Mouse (Mus musculus) embryonic fibroblast, embryonic 13.5 days (primary cell): Measurements from ENCODE around the gene a. TPM values are rescaled to one million over a fixed set of nuclear protein-coding genes. Genes with fewer than 3 reads are reported as not detected.

Source experiments
- H3K27ac ChIP-seq: 2 replicates; pipeline ENCODE4 v1.5.1; 2012; ENCODE audit warnings: low read length, control low read depth, inconsistent platforms; ENCODE audit not compliant: insufficient read depth
- H3K4me1 ChIP-seq: 2 replicates; pipeline ENCODE4 v1.6.1; 2011; ENCODE audit warnings: low read length; ENCODE audit not compliant: control insufficient read depth, insufficient read depth
- H3K4me3 ChIP-seq: 2 replicates; pipeline ENCODE4 v1.5.1; 2011; ENCODE audit warnings: mild to moderate bottlenecking, control low read depth, low read length; ENCODE audit not compliant: insufficient read depth
- CTCF ChIP-seq: IDR thresholded peaks from 2 replicates; pipeline ENCODE4 v1.5.1; 2011; ENCODE audit warnings: mild to moderate bottlenecking, control low read depth, low read length, moderate library complexity, borderline replicate concordance; ENCODE audit not compliant: insufficient read depth
- POLR2A ChIP-seq: IDR thresholded peaks from 2 replicates; pipeline ENCODE4 v1.6.1; 2011; ENCODE audit warnings: low read depth, mild to moderate bottlenecking, control low read depth, low read length, moderate library complexity
- polyA plus RNA-seq: library from polyadenylated mRNA; stranded (reverse); fragments of >200 nt; gene quantifications from 2 replicates; pipeline ENCODE4 v1.2.4, GENCODE M21; 2011; ENCODE audit warnings: low read depth; ENCODE audit not compliant: missing spikeins, insufficient read length

Gene a
- polyA plus RNA-seq, 1 experiment: not detected

DNA sequence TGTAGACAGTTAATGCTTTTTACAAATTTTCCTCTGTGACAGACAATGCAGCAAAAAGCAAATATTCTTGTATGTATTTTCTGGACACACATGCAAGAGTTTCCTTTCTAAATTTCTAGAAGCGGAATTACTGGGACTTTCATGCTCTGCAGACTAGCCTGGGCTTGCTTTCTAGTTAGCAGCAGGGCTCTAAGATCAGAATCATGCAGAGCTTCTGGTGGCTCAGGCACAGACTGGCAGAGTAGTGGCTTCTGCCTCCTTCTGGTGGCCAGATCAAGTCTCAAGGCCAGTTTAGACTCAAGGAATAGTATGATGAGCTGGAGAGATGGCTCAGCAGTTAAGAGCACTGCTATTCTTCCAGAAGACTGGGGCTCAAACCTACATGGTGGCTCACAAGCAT, 32.7 kb upstream of the a start:
- Histone ChIP-seq H3K4me1 (no peaks in the 10 kb centered on the region), H3K4me3 (no peak overlapping the region), H3K27ac (no peak overlapping the region)
- TF ChIP-seq POLR2A: no peak
- no peak for TF ChIP-seq CTCF

DNA sequence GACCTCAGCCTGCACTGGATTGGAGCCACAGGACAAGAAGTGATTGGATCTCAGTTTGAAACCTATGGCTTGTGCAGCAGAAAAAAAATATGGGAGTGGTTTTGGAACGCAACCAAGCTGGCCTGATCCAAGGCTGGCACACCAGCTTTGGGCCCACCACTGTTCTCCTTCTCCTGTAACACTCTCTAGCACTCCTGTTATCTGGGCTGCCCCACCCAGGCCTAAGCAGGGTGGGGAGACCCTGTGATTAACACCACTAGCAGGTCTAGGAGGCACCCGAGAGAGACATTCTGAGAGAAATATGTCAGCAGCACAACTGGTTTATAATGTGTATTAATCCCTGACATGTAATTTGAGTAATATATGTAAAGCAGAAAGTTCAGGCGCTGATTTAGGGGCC, 28.0 kb upstream of the a start:
- Histone ChIP-seq H3K4me1 (no peaks in the 10 kb centered on the region), H3K4me3 (no peak overlapping the region), H3K27ac (no peak overlapping the region)
- no peak for TF ChIP-seq CTCF
- TF ChIP-seq POLR2A: no peak

DNA sequence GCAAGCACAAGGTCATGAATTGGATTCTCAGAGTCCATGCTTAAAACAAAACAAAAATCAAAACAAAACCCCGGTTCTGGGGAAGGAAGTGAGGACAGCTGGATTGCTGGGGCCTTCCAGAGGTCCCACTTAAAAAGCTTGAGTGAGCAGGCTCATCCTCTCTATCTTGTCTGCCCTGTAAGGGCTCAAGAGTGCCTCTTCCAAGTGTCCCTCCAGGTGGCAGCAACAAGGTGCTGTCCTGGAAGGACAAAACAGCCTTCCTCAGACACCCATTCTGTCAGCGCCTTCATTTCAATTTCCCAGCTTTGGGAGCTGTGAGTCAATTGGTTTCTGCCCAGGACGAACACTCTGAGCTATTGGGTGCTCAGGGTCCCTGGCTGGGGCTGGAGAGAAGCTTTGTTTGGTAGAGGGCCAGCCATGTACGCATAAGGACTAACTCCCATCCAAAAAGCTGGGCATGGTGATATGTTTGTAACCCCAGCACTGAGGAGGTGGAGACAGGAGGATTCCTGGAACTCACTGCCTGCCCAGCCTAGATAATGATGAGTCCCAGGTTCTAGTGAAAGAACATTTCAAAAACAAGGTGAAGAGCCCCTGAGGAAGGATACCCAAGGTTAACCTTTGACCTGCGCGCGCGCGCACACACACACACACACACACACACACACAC, 26.2 kb upstream of the a start:
- no peak overlapping the region for H3K4me3 ChIP-seq
- no peak overlapping the region for H3K27ac ChIP-seq
- TF ChIP-seq POLR2A: no peak
- TF ChIP-seq CTCF: no peak
- no peaks in the 10 kb centered on the region for H3K4me1 ChIP-seq

DNA sequence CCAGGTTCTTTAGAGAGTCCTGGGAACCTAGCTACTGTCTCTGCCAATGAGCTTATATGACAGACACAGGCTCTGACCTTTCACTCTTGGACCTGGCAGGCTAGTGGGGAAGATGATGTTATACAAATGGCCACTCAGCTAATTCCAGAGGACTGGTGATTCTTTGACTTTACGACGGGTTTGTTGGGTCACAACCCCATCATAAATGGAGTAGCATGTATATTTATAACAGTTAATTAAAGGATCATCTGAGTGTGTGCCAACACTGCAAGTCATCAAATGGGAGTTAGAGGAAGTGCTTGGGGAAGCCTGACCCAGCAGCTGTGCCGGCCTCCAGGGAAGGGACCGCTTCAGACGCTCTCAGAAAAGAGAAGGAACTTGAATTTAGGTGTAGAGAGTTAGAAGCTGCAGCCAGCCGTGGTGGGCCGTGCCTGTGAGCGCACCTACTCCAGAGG, 25.6 kb upstream of the a start:
- H3K27ac ChIP-seq: no peak overlapping the region
- no peak overlapping the region for H3K4me3 ChIP-seq
- H3K4me1 ChIP-seq: no peaks in the 10 kb centered on the region
- TF ChIP-seq POLR2A (no peak), CTCF (no peak)

DNA sequence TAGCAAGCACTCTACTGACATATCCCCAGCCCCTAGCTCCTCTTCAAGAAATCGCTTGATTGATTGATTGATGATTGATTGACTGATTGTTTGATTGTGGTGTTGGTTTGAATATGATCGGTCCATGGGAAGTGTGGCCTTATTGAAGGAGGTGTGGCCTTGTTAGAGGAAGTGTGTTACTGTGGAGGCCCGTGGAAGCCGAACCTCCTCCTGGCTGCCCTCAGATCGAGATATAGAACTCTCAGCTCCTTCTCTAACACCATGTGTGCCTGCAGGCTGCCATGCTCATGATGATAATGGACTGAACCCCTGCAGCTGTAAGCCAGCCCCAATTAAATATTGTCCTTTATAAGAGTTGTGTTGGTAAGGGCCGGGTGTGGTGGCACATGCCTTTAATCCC, 24.2 kb upstream of the a start:
- Histone ChIP-seq H3K4me3 (no peak overlapping the region), H3K27ac (no peak overlapping the region), H3K4me1 (no peaks in the 10 kb centered on the region)
- no peak for TF ChIP-seq CTCF
- no peak for TF ChIP-seq POLR2A

DNA sequence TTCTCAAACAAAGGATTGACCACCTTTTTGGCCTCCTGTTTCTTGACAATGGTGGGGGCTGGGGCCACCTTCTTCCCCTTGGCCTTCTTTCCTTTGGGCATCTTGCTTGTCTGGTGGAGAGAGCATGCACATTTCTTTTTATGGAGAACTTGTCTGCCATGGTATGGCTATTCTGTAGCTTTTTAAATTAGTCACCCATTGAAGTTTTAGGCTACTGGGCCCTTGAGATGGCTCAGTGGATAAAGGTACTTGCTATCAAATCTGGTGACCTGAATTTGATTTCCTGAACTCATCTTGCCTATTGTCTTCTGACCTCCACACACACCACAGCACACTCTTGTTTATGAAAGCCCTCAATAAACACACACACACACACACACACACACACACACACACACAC, 21.3 kb upstream of the a start, which contains the start of gene Gm14214:
TSS of gene Gm14214 (minus strand) at position 101 of the 400 bp plus-strand sequence.
- TF ChIP-seq POLR2A (no peak), CTCF (no peak)
- no peaks in the 10 kb centered on the region for H3K4me1 ChIP-seq
- H3K4me3 ChIP-seq: no peak within 1 kb of the TSS
- no peak within 1 kb of the TSS for H3K27ac ChIP-seq

DNA sequence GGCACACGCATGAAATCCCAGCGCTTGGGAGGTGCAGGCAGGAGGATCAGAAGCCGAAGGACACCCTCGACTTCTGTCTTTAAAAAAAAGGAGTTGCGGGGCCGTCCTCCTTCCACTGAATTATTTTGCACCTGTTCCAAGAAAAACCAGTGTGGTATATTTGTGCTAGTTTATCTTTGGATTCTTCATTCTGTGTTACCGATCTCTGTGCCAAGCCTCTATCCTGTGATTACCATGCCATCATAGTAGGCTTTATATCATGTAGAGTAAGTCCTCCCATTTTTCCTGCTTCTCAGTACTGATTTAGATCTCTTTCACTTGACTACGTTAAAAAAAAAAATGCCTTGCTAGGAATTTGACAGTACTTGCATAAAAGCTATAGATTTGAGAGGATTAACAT, 19.6 kb upstream of the a start:
- TF ChIP-seq POLR2A: no peak
- TF ChIP-seq CTCF: no peak
- Histone ChIP-seq H3K27ac (no peak overlapping the region), H3K4me1 (no peaks in the 10 kb centered on the region), H3K4me3 (no peak overlapping the region)

DNA sequence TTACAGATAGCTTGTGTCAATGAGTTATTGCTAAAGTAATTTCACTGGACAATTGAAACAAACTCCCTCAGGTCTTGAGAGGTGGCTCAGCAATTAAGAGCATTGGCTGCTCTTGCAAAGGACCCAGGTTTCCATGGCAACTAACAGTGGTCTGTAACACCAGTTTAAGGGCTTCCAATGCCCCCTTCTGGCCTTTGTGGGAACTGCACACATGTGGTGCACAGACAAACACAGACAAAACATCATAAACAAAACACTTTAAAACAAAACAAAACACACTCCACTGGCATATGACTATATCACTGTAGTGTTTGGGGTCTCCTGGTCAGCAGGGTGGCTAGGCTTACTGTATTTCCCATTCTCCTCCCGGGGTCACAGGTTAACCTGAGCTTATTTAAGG, 17.2 kb upstream of the a start:
- TF ChIP-seq POLR2A (no peak), CTCF (no peak)
- no peak overlapping the region for H3K27ac ChIP-seq
- H3K4me1 ChIP-seq: no peaks in the 10 kb centered on the region; the same call in 1 of the 2 replicates
- no peak overlapping the region for H3K4me3 ChIP-seq

DNA sequence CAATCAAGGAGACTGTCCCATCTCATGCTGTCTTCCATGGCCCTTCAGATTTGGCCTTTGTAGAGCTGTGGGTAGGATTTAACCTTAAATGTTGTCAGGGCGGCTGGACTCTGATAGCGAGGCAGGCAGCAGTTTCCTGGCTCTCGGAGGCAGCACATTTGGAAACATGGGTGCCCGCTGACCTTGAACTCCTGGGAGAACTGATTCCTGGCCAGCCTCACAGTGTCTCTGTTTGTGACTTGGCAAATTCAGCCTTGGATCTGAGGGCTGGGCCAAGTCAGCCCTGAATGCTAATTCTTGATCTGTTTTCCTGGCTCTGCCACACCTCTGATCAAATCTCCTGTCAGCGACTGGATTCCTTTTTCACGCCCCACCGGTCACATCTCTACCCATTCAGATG, 14.7 kb upstream of the a start:
- no peaks in the 10 kb centered on the region; the same call in 1 of the 2 replicates for H3K4me1 ChIP-seq
- H3K27ac ChIP-seq: no peak overlapping the region
- no peak overlapping the region for H3K4me3 ChIP-seq
- no peak for TF ChIP-seq POLR2A
- no peak for TF ChIP-seq CTCF

DNA sequence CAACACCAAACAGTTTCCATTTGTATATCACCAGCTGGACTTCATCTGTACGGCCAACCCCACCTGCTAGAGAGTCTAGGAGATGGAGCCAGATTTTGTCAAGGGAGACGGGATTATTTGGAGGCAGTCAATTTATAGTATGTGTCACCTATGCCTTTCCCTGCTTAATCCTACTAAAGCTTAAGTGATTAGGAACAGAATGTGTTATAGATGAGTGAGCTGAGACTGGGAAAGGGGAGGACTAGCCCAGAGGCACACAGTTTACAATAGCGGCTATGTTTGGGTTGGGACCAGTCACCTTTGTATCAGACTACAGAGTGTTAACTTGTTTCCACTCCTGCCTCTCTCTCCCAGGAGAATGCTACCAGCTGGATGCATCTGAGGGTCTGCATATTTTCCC, 11.6 kb upstream of the a start:
- H3K27ac ChIP-seq: no peak overlapping the region
- no peak overlapping the region for H3K4me3 ChIP-seq
- peaks cover 4% of the 10 kb centered on the region for H3K4me1 ChIP-seq
- TF ChIP-seq CTCF: no peak
- TF ChIP-seq POLR2A: no peak
